Mouse (Mus musculus): ENCODE results near the gene Rad21l. TPM values are rescaled to one million over a fixed set of nuclear protein-coding genes. Genes with fewer than 3 reads are reported as not detected.
"Not testable (repeated sequence)": the region's sequence is repeated elsewhere in the genome, so short reads cannot be mapped to it uniquely, and the experiment has no call there.

The Rad21l gene
- polyA plus RNA-seq, 1 experiment from 2014 or later, result not detected

DNA sequence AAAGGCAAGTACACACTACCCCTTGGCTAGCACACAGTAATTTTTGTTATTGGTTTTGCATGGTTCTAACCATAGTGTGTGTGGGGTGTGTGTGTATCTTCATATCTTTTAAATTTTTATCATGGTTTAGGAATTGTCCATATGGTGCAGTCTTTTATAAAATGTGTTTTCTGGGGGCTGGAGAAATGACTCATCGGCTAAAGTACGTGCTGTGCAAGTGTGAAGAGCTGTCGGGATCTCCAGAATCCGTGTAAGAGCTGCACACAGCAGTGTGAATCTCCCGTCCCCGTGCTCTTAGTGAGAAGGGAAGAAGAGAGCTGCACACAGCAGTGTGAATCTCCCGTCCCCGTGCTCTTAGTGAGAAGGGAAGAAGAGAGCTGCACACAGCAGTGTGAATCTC is 52.6 kb downstream of the Rad21l start:
- WGBS, result 88% methylated on average over 6 of the region's 8 CpGs

DNA sequence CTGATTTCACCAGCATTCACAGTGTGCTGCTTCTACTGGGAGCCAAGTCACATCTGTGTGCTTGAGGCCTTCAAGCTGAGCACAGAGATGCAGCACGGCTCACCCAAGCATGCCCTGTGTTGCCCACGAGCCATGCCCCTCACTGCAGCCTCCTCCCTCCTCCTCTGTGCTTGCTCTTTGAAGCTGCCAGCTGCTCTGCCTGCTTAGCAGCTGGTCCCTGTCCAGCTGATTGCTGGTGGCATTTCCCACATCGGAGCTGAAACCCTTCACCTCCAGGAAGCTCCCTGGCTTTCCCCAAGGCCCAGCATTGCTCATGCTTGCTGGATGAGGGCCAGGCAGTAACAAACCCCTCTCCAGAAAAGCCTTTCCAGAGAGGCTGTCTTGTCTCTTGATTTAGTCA is 58.4 kb downstream of the Rad21l start:
- 19% methylated on average over 3 of the region's 3 CpGs for WGBS
- Histone ChIP-seq H3K36me3 (ENCODE audit: control insufficient read depth, insufficient read depth, low read length) (no peaks in the 10 kb centered on the region), H3K9ac (replicated peaks; ENCODE audit: low read length) (no peak overlapping the region), H3K4me2 (ENCODE audit: low read length) (no peak overlapping the region), H3K4me3 (replicated peaks; ENCODE audit: low read depth, low read length) (no peak overlapping the region), H3K27me3 (ENCODE audit: control insufficient read depth, insufficient read depth, low read length) (no peaks in the 10 kb centered on the region), H3K9me3 (ENCODE audit: control insufficient read depth, low read length) (no peaks in the 10 kb centered on the region), H3K27ac (replicated peaks; ENCODE audit: low read depth, low read length) (no peak overlapping the region), H3K4me1 (ENCODE audit: control insufficient read depth, insufficient read depth, low read length) (0 out of 2 replicates have a peak, but pooled peaks cover 10% of the 10 kb centered on the region)
- DNase-seq (peak; percentile 46), ATAC-seq (ENCODE audit: low FRiP score, low TSS enrichment) (no peak)

More for the DNA sequence above, 52.6 kb downstream of the Rad21l start:
- not testable (repeated sequence) for H3K36me3 ChIP-seq (ENCODE audit: control insufficient read depth, insufficient read depth, low read length); H3K4me1 ChIP-seq (ENCODE audit: control insufficient read depth, insufficient read depth, low read length); H3K9ac ChIP-seq (replicated peaks; ENCODE audit: low read length); H3K9me3 ChIP-seq (ENCODE audit: control insufficient read depth, low read length); H3K4me3 ChIP-seq (replicated peaks; ENCODE audit: low read depth, low read length); DNase-seq; H3K27me3 ChIP-seq (ENCODE audit: control insufficient read depth, insufficient read depth, low read length); H3K27ac ChIP-seq (replicated peaks; ENCODE audit: low read depth, low read length); ATAC-seq (ENCODE audit: low FRiP score, low TSS enrichment); H3K4me2 ChIP-seq (ENCODE audit: low read length)

GRCm38 (mm10) chr2:151608435-151608834 is 59.9 kb downstream of the Rad21l start:
- WGBS, result 74% methylated on average over 1 of the region's 1 CpGs

DNA sequence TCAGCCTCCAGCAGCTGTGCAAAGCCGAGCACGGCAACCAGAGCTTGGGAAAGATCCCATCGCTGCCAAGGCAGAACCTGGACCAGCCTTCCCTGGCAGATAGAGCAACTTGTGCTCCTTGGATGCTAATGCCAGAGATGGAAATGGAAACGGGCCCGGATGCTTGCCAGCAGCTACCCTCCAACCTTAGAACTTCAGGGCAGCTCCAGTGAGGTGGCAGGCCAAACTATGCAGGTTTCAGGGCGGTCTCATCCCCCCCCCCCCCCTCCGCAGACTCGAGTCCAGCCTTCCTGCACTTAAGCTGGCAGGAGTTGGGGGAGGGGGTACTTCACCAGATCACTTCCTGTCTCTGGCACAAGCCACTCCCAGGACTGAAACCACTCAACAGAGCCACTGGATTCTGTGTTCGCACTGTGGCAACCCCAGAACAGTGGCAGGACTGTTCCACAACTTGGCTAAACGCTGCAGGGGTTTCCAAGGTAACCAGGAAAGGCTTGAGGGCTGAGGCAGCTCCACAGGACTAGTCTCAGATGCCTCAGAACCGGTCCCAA is 62.8 kb downstream of the Rad21l start:
- WGBS, result 45% methylated on average over 11 of the region's 11 CpGs
- no peaks in the 10 kb centered on the region for H3K36me3 ChIP-seq (ENCODE audit: control insufficient read depth, insufficient read depth, low read length)
- no peaks in the 10 kb centered on the region for H3K9me3 ChIP-seq (ENCODE audit: control insufficient read depth, low read length)
- DNase-seq (peak; percentile 61), ATAC-seq (ENCODE audit: low FRiP score, low TSS enrichment) (peak; percentile 63; the same call in 1 of the 2 replicates)
- H3K4me3 ChIP-seq (replicated peaks; ENCODE audit: low read depth, low read length), result no peak overlapping the region
- H3K4me1 ChIP-seq (ENCODE audit: control insufficient read depth, insufficient read depth, low read length), result peaks cover 26% of the 10 kb centered on the region
- H3K27me3 ChIP-seq (ENCODE audit: control insufficient read depth, insufficient read depth, low read length), result no peaks in the 10 kb centered on the region
- H3K4me2 ChIP-seq (ENCODE audit: low read length), result no peak overlapping the region
- H3K27ac ChIP-seq (replicated peaks; ENCODE audit: low read depth, low read length), result peak overlapping the region; percentile 49; the same call in 1 of the 2 replicates
- H3K9ac ChIP-seq (replicated peaks; ENCODE audit: low read length), result no peak overlapping the region

More at GRCm38 (mm10) chr2:151608435-151608834, 59.9 kb downstream of the Rad21l start:
- Histone ChIP-seq H3K4me3 (replicated peaks; ENCODE audit: low read depth, low read length) (no peak overlapping the region), H3K36me3 (ENCODE audit: control insufficient read depth, insufficient read depth, low read length) (no peaks in the 10 kb centered on the region), H3K9me3 (ENCODE audit: control insufficient read depth, low read length) (no peaks in the 10 kb centered on the region), H3K27ac (replicated peaks; ENCODE audit: low read depth, low read length) (no peak overlapping the region), H3K9ac (replicated peaks; ENCODE audit: low read length) (no peak overlapping the region), H3K27me3 (ENCODE audit: control insufficient read depth, insufficient read depth, low read length) (no peaks in the 10 kb centered on the region), H3K4me1 (ENCODE audit: control insufficient read depth, insufficient read depth, low read length) (peaks cover 21% of the 10 kb centered on the region), H3K4me2 (ENCODE audit: low read length) (no peak overlapping the region)
- DNase-seq (no peak), ATAC-seq (ENCODE audit: low FRiP score, low TSS enrichment) (no peak)

DNA sequence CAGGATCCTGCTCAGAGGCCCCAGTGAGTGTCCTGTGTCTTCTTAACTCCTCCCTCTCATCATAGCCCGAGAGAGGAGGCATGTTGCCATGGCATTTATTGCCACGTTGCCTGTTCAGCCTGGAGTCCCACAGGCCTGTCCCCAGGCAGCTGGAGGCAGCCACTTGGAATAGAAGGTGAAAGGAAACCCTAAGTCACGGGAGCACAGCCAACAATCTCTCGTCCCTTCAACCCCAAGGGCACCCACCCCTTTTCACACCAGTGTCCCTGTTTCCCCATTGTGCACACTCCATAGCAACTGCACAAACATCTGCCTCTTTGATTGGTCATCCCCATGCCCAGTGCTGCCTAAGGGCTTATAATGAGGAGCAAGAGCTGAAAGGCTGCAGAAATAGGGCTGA is 64.7 kb downstream of the Rad21l start:
- ATAC-seq (ENCODE audit: low FRiP score, low TSS enrichment) (peak; percentile 66), DNase-seq (peak; percentile 68)
- Histone ChIP-seq H3K9me3 (ENCODE audit: control insufficient read depth, low read length) (no peaks in the 10 kb centered on the region), H3K4me1 (ENCODE audit: control insufficient read depth, insufficient read depth, low read length) (peaks cover 23% of the 10 kb centered on the region), H3K4me2 (ENCODE audit: low read length) (no peak overlapping the region), H3K27me3 (ENCODE audit: control insufficient read depth, insufficient read depth, low read length) (no peaks in the 10 kb centered on the region), H3K36me3 (ENCODE audit: control insufficient read depth, insufficient read depth, low read length) (no peaks in the 10 kb centered on the region), H3K27ac (replicated peaks; ENCODE audit: low read depth, low read length) (peak overlapping the region; percentile 57), H3K9ac (replicated peaks; ENCODE audit: low read length) (no peak overlapping the region), H3K4me3 (replicated peaks; ENCODE audit: low read depth, low read length) (no peak overlapping the region)
- 6% methylated on average over 4 of the region's 4 CpGs for WGBS

- peak; percentile 22 for DNase-seq
- Histone ChIP-seq H3K27me3 (ENCODE audit: control insufficient read depth, insufficient read depth, low read length) (no peaks in the 10 kb centered on the region), H3K4me2 (ENCODE audit: low read length) (no peak overlapping the region), H3K36me3 (ENCODE audit: control insufficient read depth, insufficient read depth, low read length) (peaks cover 5% of the 10 kb centered on the region; the same call in 1 of the 2 replicates), H3K9ac (replicated peaks; ENCODE audit: low read length) (no peak overlapping the region), H3K4me3 (replicated peaks; ENCODE audit: low read depth, low read length) (no peak overlapping the region), H3K27ac (replicated peaks; ENCODE audit: low read depth, low read length) (no peak overlapping the region), H3K4me1 (ENCODE audit: control insufficient read depth, insufficient read depth, low read length) (peaks cover 23% of the 10 kb centered on the region), H3K9me3 (ENCODE audit: control insufficient read depth, low read length) (no peaks in the 10 kb centered on the region)
- 90% methylated on average over 4 of the region's 4 CpGs for WGBS
- no peak for ATAC-seq (ENCODE audit: low FRiP score, low TSS enrichment)
These were observed 66.2 kb downstream of the Rad21l start for GRCm38 (mm10) chr2:151602106-151602505.

GRCm38 (mm10) chr2:151598068-151598467 is 70.3 kb downstream of the Rad21l start:
- H3K9ac ChIP-seq (replicated peaks; ENCODE audit: low read length), result no peak overlapping the region
- 78% methylated on average over 2 of the region's 2 CpGs for WGBS
- ATAC-seq (ENCODE audit: low FRiP score, low TSS enrichment) (no peak), DNase-seq (no peak)
- no peak overlapping the region for H3K4me3 ChIP-seq (replicated peaks; ENCODE audit: low read depth, low read length)
- peaks cover 37% of the 10 kb centered on the region for H3K36me3 ChIP-seq (ENCODE audit: control insufficient read depth, insufficient read depth, low read length)
- no peak overlapping the region for H3K27ac ChIP-seq (replicated peaks; ENCODE audit: low read depth, low read length)
- H3K4me2 ChIP-seq (ENCODE audit: low read length), result no peak overlapping the region
- H3K27me3 ChIP-seq (ENCODE audit: control insufficient read depth, insufficient read depth, low read length), result no peaks in the 10 kb centered on the region
- no peaks in the 10 kb centered on the region for H3K9me3 ChIP-seq (ENCODE audit: control insufficient read depth, low read length)
- 0 out of 2 replicates have a peak, but pooled peaks cover 1% of the 10 kb centered on the region for H3K4me1 ChIP-seq (ENCODE audit: control insufficient read depth, insufficient read depth, low read length)

Other genes with a start within 250 kb of the Rad21l start
- not detected in 2 replicates for gene 4921509C19Rik, start 192.4 kb downstream of the Rad21l start, polyA plus RNA-seq (2014; fragmentation: Nextera tagmentation; extraction: Ambion mirVana)
- gene Nsfl1c, start 174.4 kb downstream of the Rad21l start, polyA plus RNA-seq (2014; fragmentation: Nextera tagmentation; extraction: Ambion mirVana), result 194 and 260 TPM in 2 replicates
- 547 and 602 TPM in 2 replicates for gene Fkbp1a, start 126.0 kb downstream of the Rad21l start, polyA plus RNA-seq (2014; fragmentation: Nextera tagmentation; extraction: Ambion mirVana)
- gene Sdcbp2, start 95.9 kb downstream of the Rad21l start, polyA plus RNA-seq (2014; fragmentation: Nextera tagmentation; extraction: Ambion mirVana), result 0.50 and 0.62 TPM in 2 replicates
- 17.2 and 18.3 TPM in 2 replicates for gene Snph, start 35.9 kb downstream of the Rad21l start, polyA plus RNA-seq (2014; fragmentation: Nextera tagmentation; extraction: Ambion mirVana)
- gene Tmem74b, start 33.5 kb upstream of the Rad21l start, polyA plus RNA-seq (2014; fragmentation: Nextera tagmentation; extraction: Ambion mirVana), result 20.7 and 25.0 TPM in 2 replicates
- 64.8 and 69.1 TPM in 2 replicates for gene Psmf1, start 75.7 kb upstream of the Rad21l start, polyA plus RNA-seq (2014; fragmentation: Nextera tagmentation; extraction: Ambion mirVana)
- gene Rspo4, start 174.4 kb upstream of the Rad21l start, polyA plus RNA-seq (2014; fragmentation: Nextera tagmentation; extraction: Ambion mirVana), result 0.32 TPM in 2 replicates
- gene Angpt4, start 242.7 kb upstream of the Rad21l start, polyA plus RNA-seq (2014; fragmentation: Nextera tagmentation; extraction: Ambion mirVana), result 0.17 TPM in 1 of 2 replicates, not detected in the other

All from midbrain, embryonic 14.5 days (tissue).